Mouse (Mus musculus): ENCODE measurements around the gene Anapc11. TPM values are rescaled to one million over a fixed set of nuclear protein-coding genes. Genes with fewer than 3 reads are reported as not detected.
A peak's percentile ranks its signal among the peaks of the same experiment; 100 is the strongest.

Anapc11 gene
- polyA plus RNA-seq, 1 experiment from 2014 or later = 171 TPM

DNA sequence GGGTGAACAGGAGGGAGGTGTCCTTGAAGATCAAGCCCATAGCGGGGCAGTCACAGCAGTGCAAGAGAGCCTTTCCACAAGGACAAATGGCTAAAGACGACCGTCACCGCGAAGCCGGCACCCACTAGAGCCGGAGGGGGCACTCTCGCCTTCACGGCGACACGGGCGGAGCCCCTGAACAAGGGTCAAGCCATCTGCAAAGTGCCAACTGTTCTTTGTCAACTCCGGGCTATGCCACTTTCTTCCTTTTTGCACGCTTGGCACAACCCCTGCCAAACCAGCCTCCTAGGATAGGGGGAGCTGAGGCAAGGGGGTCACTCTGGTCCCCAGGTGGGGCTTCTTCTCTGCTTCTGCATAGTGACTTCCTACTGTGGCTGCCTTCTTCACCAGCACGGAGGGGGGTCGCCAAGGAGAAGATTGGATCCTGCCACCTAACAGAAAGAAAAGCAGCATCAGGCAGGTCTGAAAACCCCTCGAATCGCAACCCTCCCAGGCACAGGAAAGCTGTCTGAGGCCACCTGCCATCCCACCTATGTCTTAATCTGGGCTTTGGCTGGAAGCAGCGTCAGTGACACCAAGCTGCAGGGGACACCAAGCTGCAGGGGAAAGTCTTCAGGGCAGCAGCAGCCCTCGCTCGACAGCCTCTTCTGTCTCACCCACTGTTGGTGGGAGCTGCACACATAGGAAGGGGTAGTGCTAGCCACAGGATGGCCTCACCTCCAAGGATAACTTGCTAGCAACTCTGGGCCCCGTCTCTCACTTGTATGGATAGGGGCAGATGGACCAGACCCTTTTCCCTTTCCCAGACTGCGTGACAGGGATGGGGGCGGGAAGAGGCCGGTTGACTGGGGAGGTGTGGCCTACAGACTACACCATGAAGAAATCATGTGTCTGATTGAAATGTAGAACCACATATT lies 20.7 kb downstream of the Anapc11 start:
- H3K4me2 ChIP-seq (ENCODE audit: low read depth, low read length) = no peak overlapping the region
- no peak for ATAC-seq
- no peaks in the 10 kb centered on the region for H3K9me3 ChIP-seq (ENCODE audit: control insufficient read depth, low read length)
- H3K4me1 ChIP-seq (ENCODE audit: control insufficient read depth, insufficient read depth, low read length) = peaks cover 20% of the 10 kb centered on the region
- no peak overlapping the region for H3K4me3 ChIP-seq (ENCODE audit: low read length)
- 90% methylated on average over 25 of the region's 25 CpGs for WGBS
- H3K27me3 ChIP-seq (replicated peaks; ENCODE audit: control insufficient read depth, insufficient read depth, low read length) = no peaks in the 10 kb centered on the region
- H3K27ac ChIP-seq (ENCODE audit: low read length) = peak overlapping the region; percentile 84
- no peak overlapping the region; the same call in 1 of the 2 replicates for H3K9ac ChIP-seq (ENCODE audit: low read depth, low read length)
- peaks cover 19% of the 10 kb centered on the region for H3K36me3 ChIP-seq (ENCODE audit: control insufficient read depth, insufficient read depth, low read length)

DNA sequence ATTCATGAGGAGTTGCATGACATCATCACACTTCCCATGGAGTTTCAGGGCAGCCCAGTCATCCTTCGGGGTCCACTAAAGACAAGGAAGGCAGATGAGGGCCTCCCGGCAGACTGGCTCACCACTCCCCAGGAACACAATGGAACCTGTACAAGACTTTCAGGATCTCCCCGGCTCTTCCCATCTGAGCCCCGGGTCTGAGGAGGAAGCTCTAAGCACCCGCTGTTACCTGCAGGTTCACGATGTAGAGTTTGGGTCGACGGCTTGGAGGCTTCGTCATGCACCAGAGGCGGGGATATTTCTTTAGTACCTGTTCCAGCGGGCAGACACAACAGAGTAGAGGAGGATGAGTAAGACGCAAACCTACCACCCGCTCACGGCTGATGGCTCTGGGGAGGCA lies 22.0 kb downstream of the Anapc11 start:
- no peak overlapping the region for H3K9ac ChIP-seq (ENCODE audit: low read depth, low read length)
- H3K4me2 ChIP-seq (ENCODE audit: low read depth, low read length) = no peak overlapping the region
- no peak overlapping the region for H3K4me3 ChIP-seq (ENCODE audit: low read length)
- no peak overlapping the region for H3K27ac ChIP-seq (ENCODE audit: low read length)
- no peak for ATAC-seq
- H3K27me3 ChIP-seq (replicated peaks; ENCODE audit: control insufficient read depth, insufficient read depth, low read length) = no peaks in the 10 kb centered on the region
- H3K4me1 ChIP-seq (ENCODE audit: control insufficient read depth, insufficient read depth, low read length) = peaks cover 22% of the 10 kb centered on the region
- WGBS = 94% methylated on average over 14 of the region's 14 CpGs
- peaks cover 19% of the 10 kb centered on the region for H3K36me3 ChIP-seq (ENCODE audit: control insufficient read depth, insufficient read depth, low read length)
- H3K9me3 ChIP-seq (ENCODE audit: control insufficient read depth, low read length) = no peaks in the 10 kb centered on the region

DNA sequence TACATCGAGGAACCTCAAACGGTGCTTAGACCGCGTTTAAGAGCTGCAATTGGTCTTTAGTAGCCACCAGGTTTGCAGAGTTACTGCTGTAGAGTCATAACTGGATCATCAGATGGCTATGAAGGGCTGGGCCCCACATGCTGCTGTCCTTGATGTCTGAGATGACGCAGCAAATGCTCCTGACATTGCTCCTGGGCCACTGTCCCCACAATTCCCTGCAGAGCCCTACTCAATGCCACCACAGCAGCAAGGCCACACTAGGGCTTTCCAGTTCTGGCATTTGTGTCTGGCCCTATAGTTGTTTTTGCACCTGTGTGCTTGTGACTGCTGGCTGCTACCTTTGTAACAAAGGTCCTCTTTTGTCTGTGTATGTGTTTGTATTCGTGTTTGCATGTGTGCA lies 24.6 kb downstream of the Anapc11 start:
- 89% methylated on average over 6 of the region's 6 CpGs for WGBS
- peaks cover 19% of the 10 kb centered on the region for H3K36me3 ChIP-seq (ENCODE audit: control insufficient read depth, insufficient read depth, low read length)
- no peak for ATAC-seq

DNA sequence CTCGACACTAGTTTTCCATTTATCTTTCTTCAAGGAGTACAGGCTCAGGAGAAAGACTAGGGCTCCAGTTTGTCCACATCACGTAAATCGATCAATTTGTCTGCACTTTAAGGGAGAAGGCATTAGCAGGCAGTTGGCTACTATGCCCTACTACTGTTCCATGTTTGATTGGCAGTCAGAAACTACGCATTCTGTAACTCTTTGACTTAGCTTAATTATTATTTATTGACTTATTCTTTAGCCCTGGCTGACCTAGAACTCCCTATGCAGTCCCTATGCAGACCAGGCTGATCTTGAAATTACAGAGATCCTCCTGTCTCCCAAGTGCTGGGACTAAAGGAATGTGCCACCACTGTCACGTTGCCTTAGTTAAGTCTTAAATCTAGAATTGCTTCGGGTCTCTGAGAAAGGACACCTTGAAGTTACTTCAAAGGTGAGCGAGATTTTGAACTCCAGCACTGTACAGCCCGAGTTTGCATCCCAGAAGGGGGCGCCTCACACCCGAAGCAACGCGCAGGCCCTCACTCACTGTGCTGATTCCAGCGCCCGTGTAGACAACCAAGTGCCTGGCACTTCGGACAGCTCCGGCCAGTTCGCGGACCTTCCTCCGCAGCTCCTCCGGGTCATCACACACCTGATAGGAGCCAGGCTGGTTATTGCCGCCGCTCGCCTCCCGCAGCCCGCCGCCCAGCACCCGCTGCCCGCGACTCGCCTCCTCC lies 25.9 kb downstream of the Anapc11 start:
- H3K36me3 ChIP-seq (ENCODE audit: control insufficient read depth, insufficient read depth, low read length) = peaks cover 21% of the 10 kb centered on the region
- peaks cover 11% of the 10 kb centered on the region for H3K4me1 ChIP-seq (ENCODE audit: control insufficient read depth, insufficient read depth, low read length)
- no peaks in the 10 kb centered on the region for H3K27me3 ChIP-seq (replicated peaks; ENCODE audit: control insufficient read depth, insufficient read depth, low read length)
- H3K9me3 ChIP-seq (ENCODE audit: control insufficient read depth, low read length) = no peaks in the 10 kb centered on the region
- ATAC-seq = peak; percentile 80
- H3K9ac ChIP-seq (ENCODE audit: low read depth, low read length) = peak overlapping the region; percentile 85
- peak overlapping the region; percentile 92 for H3K4me2 ChIP-seq (ENCODE audit: low read depth, low read length)
- H3K4me3 ChIP-seq (ENCODE audit: low read length) = peak overlapping the region; percentile 95
- WGBS = 12% methylated on average over 30 of the region's 30 CpGs
- peak overlapping the region; percentile 89 for H3K27ac ChIP-seq (ENCODE audit: low read length)

More for the DNA sequence above, 24.6 kb downstream of the Anapc11 start:
- Histone ChIP-seq H3K4me3 (ENCODE audit: low read length) (no peak overlapping the region), H3K27me3 (replicated peaks; ENCODE audit: control insufficient read depth, insufficient read depth, low read length) (no peaks in the 10 kb centered on the region), H3K27ac (ENCODE audit: low read length) (no peak overlapping the region), H3K4me1 (ENCODE audit: control insufficient read depth, insufficient read depth, low read length) (peaks cover 11% of the 10 kb centered on the region), H3K9ac (ENCODE audit: low read depth, low read length) (no peak overlapping the region), H3K9me3 (ENCODE audit: control insufficient read depth, low read length) (no peaks in the 10 kb centered on the region), H3K4me2 (ENCODE audit: low read depth, low read length) (no peak overlapping the region)

DNA sequence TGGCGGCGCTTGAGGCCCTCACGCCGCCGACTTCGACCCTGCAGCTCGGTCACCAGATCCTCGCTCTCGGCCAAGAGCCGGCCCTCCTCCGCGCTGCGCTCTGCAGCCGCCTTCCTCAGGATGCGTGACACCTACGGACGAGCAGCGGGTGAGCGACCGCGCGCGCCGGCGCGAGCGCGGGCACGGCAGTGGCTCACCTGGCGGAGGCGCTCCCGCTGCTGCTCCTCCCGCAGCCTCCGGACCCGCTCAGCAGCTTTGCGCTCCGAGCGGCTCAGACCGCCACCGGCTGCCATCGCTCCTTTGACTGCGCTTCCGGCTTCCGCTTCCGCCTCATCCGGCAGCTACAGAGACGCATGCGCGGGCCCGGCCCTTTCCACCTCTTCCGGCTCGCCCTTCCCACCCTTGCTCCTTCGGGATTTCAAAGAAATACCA lies 26.5 kb downstream of the Anapc11 start:
- H3K4me1 ChIP-seq (ENCODE audit: control insufficient read depth, insufficient read depth, low read length) = peaks cover 15% of the 10 kb centered on the region
- H3K9ac ChIP-seq (ENCODE audit: low read depth, low read length) = peak overlapping the region; percentile 85
- H3K36me3 ChIP-seq (ENCODE audit: control insufficient read depth, insufficient read depth, low read length) = peaks cover 20% of the 10 kb centered on the region
- no peaks in the 10 kb centered on the region for H3K9me3 ChIP-seq (ENCODE audit: control insufficient read depth, low read length)
- peak overlapping the region; percentile 89 for H3K27ac ChIP-seq (ENCODE audit: low read length)
- H3K27me3 ChIP-seq (replicated peaks; ENCODE audit: control insufficient read depth, insufficient read depth, low read length) = no peaks in the 10 kb centered on the region
- H3K4me3 ChIP-seq (ENCODE audit: low read length) = peak overlapping the region; percentile 95
- H3K4me2 ChIP-seq (ENCODE audit: low read depth, low read length) = peak overlapping the region; percentile 92
- WGBS = under 1% methylated on average over 53 of the region's 53 CpGs
- ATAC-seq = peak; percentile 85

DNA sequence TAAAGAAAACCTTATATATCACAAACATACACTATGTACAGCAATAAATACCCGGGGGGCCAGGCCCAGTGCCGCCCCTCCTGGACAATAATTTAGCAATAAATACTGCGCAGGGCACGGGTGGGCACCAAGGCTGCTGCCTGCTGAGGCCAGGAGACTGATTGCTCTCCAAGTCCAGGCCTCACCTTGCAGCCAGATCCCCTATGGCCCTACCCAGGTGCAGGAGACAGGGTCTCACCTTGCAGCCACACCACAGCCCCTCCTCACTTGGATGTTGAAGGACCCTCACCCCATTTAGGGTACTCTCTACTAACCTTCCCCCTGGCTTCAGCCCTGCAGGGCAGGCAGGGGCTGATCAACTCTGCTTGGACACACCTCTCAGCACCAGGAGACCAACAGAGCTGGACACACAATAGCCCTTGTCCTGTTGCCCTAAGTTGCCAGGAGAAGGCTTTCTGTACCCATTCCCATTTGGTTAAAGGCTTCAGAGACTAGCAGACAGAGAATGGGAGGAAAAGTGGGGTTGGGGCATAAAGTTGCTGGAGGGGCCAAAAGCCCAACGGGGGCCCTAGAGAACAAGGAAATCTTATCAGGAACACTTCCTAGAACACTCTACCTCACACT lies 27.0 kb downstream of the Anapc11 start, which contains the start of gene Sirt7:
Gene Sirt7 (minus strand): TSS at position 89 of the 624 bp plus-strand sequence.
- H3K9me3 ChIP-seq (ENCODE audit: control insufficient read depth, low read length) = no peaks in the 10 kb centered on the region
- 13% methylated on average over 5 of the region's 5 CpGs for WGBS
- ATAC-seq = peak; percentile 27
- H3K4me1 ChIP-seq (ENCODE audit: control insufficient read depth, insufficient read depth, low read length) = peaks cover 19% of the 10 kb centered on the region
- H3K27me3 ChIP-seq (replicated peaks; ENCODE audit: control insufficient read depth, insufficient read depth, low read length) = no peaks in the 10 kb centered on the region
- H3K27ac ChIP-seq (ENCODE audit: low read length) = peak within 1 kb of the TSS; percentile 89
- peaks cover 17% of the 10 kb centered on the region for H3K36me3 ChIP-seq (ENCODE audit: control insufficient read depth, insufficient read depth, low read length)
- peak within 1 kb of the TSS; percentile 92 for H3K4me2 ChIP-seq (ENCODE audit: low read depth, low read length)
- H3K4me3 ChIP-seq (ENCODE audit: low read length) = peak within 1 kb of the TSS; percentile 95
- H3K9ac ChIP-seq (ENCODE audit: low read depth, low read length) = peak within 1 kb of the TSS; percentile 85

DNA sequence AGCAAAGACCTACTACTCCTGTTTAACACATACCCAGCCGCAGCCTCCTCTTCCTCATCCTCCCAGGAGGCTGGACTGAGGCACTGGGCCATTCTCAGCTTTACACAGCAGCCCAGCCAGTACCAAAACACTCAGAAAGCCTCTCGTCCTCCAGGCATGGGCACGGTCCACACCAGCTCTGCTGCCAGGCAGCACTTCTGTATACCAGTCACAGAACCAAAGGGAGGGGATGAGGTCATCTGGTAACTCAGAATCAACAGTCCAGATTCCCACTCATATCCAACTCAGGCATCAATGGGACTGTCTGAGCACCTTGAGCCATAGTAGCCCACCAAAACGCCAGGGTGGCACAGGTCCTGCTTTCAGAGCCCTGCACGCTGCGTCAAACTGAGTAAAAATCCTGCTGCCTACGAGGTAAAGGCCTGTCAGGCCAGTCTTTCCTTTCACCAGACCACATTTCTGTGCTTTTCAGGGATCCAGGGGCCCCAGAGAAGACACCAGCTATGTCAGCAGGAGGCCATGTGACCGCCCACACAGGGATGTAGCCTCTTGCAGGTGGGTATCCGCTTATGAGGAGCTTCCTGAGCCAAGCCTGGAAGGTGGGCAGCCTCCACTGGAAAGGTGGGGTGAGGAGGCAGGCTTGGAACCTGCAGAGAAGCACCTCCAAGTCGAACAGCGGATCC lies 28.7 kb downstream of the Anapc11 start:
- no peak overlapping the region for H3K27ac ChIP-seq (ENCODE audit: low read length)

DNA sequence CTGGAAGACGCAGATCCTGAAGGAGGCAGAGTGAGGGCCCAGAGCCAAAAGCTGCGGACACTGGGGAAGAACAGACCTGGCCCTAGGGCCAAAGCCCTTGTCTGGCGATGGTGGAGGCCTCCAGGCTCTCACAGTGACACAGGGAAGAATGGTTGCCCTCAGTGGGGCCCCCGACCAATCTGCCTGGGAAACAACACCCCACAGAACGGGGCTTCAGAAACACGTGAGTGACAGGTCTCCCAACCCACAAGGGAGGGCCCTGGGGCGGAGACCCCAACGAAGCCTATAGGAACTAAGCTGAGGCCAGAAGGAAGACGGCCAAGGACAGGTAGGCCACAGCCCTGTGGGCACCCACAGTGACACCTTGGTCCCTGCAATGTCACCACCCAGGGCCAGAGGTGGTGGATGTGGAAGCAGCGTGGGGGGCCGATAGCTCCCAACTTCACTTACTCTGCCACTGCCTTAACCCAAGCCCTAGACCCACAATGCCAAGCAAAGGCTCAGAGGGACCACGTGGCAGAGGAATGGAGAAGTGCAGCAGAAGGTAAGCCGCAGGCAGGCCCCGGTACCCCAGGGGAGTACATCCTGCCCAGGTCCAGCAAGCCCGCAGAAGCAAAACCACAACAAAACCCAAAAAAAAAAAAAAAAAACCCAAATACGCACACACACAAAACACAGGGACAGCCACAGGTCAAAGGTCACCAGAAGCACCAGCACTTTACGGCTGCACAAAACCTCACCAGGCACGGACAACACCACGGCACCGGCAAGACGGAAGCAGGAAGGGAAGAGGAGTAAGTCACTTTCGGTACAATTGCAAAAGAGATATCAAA lies 29.5 kb downstream of the Anapc11 start:
- no peak overlapping the region for H3K4me2 ChIP-seq (ENCODE audit: low read depth, low read length)
- no peak for ATAC-seq
- H3K9ac ChIP-seq (ENCODE audit: low read depth, low read length) = no peak overlapping the region
- 76% methylated on average over 22 of the region's 22 CpGs for WGBS
- no peaks in the 10 kb centered on the region for H3K27me3 ChIP-seq (replicated peaks; ENCODE audit: control insufficient read depth, insufficient read depth, low read length)
- H3K9me3 ChIP-seq (ENCODE audit: control insufficient read depth, low read length) = no peaks in the 10 kb centered on the region
- no peak overlapping the region for H3K4me3 ChIP-seq (ENCODE audit: low read length)
- no peak overlapping the region for H3K27ac ChIP-seq (ENCODE audit: low read length)
- H3K36me3 ChIP-seq (ENCODE audit: control insufficient read depth, insufficient read depth, low read length) = peaks cover 5% of the 10 kb centered on the region; the same call in 1 of the 2 replicates
- peaks cover 39% of the 10 kb centered on the region for H3K4me1 ChIP-seq (ENCODE audit: control insufficient read depth, insufficient read depth, low read length)

More for the DNA sequence above, 28.7 kb downstream of the Anapc11 start:
- H3K9ac ChIP-seq (ENCODE audit: low read depth, low read length) = no peak overlapping the region
- H3K4me3 ChIP-seq (ENCODE audit: low read length) = no peak overlapping the region
- H3K27me3 ChIP-seq (replicated peaks; ENCODE audit: control insufficient read depth, insufficient read depth, low read length) = no peaks in the 10 kb centered on the region
- peaks cover 34% of the 10 kb centered on the region for H3K4me1 ChIP-seq (ENCODE audit: control insufficient read depth, insufficient read depth, low read length)
- H3K4me2 ChIP-seq (ENCODE audit: low read depth, low read length) = no peak overlapping the region
- 89% methylated on average over 11 of the region's 11 CpGs for WGBS
- H3K36me3 ChIP-seq (ENCODE audit: control insufficient read depth, insufficient read depth, low read length) = peaks cover 6% of the 10 kb centered on the region
- no peak for ATAC-seq
- H3K9me3 ChIP-seq (ENCODE audit: control insufficient read depth, low read length) = no peaks in the 10 kb centered on the region
